Mouse (Mus musculus) cerebellum, adult 2 months (tissue): Measurements from ENCODE around the gene Rbm38.

ENCODE experiments used
- CTCF ChIP-seq: fragments of 200-500 bp; IDR thresholded peaks from 2 replicates; pipeline ENCODE4 v1.5.1; 2011; ENCODE audit warnings: low read depth, mild to moderate bottlenecking, control low read depth, low read length, moderate library complexity, borderline replicate concordance; ENCODE audit not compliant: insufficient read depth
- POLR2A ChIP-seq: fragments of 200-500 bp; IDR thresholded peaks from 2 replicates; pipeline ENCODE4 v1.6.1; 2011; ENCODE audit warnings: low read length, control low read depth, borderline replicate concordance; ENCODE audit not compliant: insufficient read depth

GRCm38 (mm10) chr2:173050604-173051382, 30.5 kb downstream of the Rbm38 start:
- TF ChIP-seq POLR2A = no peak
- no peak for TF ChIP-seq CTCF
